ENCODE assay signal across 15 mouse cellular contexts in the genomic region with DNA sequence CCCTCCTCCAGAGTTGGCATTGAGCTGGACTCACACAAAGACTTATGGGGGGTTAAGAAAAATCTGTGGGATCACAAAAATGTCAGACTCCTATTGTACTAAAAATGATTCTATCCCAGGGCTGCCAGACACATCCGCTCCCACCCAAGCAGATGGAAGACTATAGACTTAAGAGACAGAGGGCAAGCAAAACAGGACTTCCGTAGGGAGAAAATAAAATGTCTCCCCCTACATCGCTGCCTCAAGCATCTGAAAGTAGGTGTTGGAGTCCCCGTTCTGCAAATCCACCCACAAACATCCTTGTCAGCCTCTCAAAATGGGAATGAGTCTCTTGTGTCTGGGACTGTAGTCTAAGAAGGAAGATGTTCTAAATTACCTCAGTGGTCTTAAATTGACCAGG.
"Had no signal": no experiment of that assay in that cellular context is flagged by ENCODE, and none has a peak within 500 bp of the region (broad histone marks: within the 10 kb centered on the region; RNA-seq: fewer than 3 reads in every experiment).

No protein-coding gene starts in this region.

- H3K36me3 ChIP-seq: limb, embryonic 13.5 days; midbrain, embryonic 15.5 days; neural tube, embryonic 12.5 days; stomach, embryonic 15.5 days had no signal

- H3K4me3 ChIP-seq: limb, embryonic 13.5 days; megakaryocyte, embryonic 14.5 days; midbrain, embryonic 15.5 days; neural tube, embryonic 12.5 days; stomach, embryonic 15.5 days had no signal

- H3K9me3 ChIP-seq: limb, embryonic 13.5 days; megakaryocyte, embryonic 14.5 days; midbrain, embryonic 15.5 days; neural tube, embryonic 12.5 days; stomach, embryonic 15.5 days had no signal

- H3K9ac ChIP-seq: limb, embryonic 13.5 days; liver, embryonic 14.5 days; midbrain, embryonic 15.5 days; neural tube, embryonic 12.5 days; stomach, embryonic 15.5 days had no signal

- ATAC-seq: inflammation-experienced regulatory T-cells, adult 6 months; intestine, postnatal 0 days; lung, postnatal 0 days; midbrain, embryonic 15.5 days had no signal

- H3K4me1 ChIP-seq: limb, embryonic 13.5 days; megakaryocyte, embryonic 14.5 days; neural tube, embryonic 12.5 days; stomach, embryonic 15.5 days had no signal

- H3K4me2 ChIP-seq: limb, embryonic 13.5 days; midbrain, embryonic 11.5 days; midbrain, embryonic 15.5 days; neural tube, embryonic 12.5 days; stomach, embryonic 15.5 days had no signal

- H3K27ac ChIP-seq: limb, embryonic 13.5 days; liver, embryonic 14.5 days; macrophage; midbrain, embryonic 15.5 days; neural tube, embryonic 12.5 days; stomach, embryonic 15.5 days had no signal

- DNase-seq: kidney, adult 8-10 months; kidney, postnatal 25 days; lung, adult 2 months; thymus, postnatal 4 days had no signal

- H3K27me3 ChIP-seq: limb, embryonic 13.5 days; megakaryocyte, embryonic 14.5 days; midbrain, embryonic 15.5 days; neural tube, embryonic 12.5 days; stomach, embryonic 15.5 days had no signal
